Mouse (Mus musculus): Measurements from ENCODE around the gene Gapdh. TPM values are rescaled to one million over a fixed set of nuclear protein-coding genes. Genes with fewer than 3 reads are reported as not detected.

Gene Gapdh
- polyA plus RNA-seq (2014; fragmentation: Nextera tagmentation; extraction: Ambion mirVana) = 4,765 and 5,242 TPM in 2 replicates

- Histone ChIP-seq H3K9me3 (ENCODE audit: control insufficient read depth, low read length) (no peaks in the 10 kb centered on the region), H3K27ac (replicated peaks in 1 of 2; ENCODE audit: control insufficient read depth in 1 of 2, insufficient read depth in 1 of 2, low read depth in 2 of 2, low read length in 2 of 2) (peak within 1 kb of the TSS; percentile 100), H3K4me1 (ENCODE audit: control insufficient read depth in 2 of 2, insufficient read depth in 2 of 2, low read length in 2 of 2) (peaks cover 16 to 31% of the 10 kb centered on the region in 2 experiments), H3K4me2 (ENCODE audit: low read length) (peak within 1 kb of the TSS; percentile 70), H3K27me3 (ENCODE audit: control insufficient read depth, insufficient read depth, low read length) (no peaks in the 10 kb centered on the region), H3K4me3 (ENCODE audit: control insufficient read depth in 1 of 2, insufficient read depth in 1 of 2, low read depth in 1 of 2, low read length in 2 of 2) (peak within 1 kb of the TSS; percentile 76 to 86), H3K36me3 (ENCODE audit: control insufficient read depth, insufficient read depth, low read length) (peaks cover 71% of the 10 kb centered on the region), H3K9ac (ENCODE audit: low read length) (peak within 1 kb of the TSS; percentile 97)
- WGBS = 0% methylated on average over 18 of the region's 18 CpGs
- peak; percentile 82 for ATAC-seq (ENCODE audit: insufficient number of reproducible peaks, insufficient read depth, low FRiP score, low read depth)
Measured at GRCm38 (mm10) chr6:125166051-125166751, at the start of gene Gapdh. Gene Gapdh (minus strand): TSS chr6:125166467.

GRCm38 (mm10) chr6:125215148-125215954, 49.1 kb upstream of the Gapdh start, which contains the start of gene Vamp1:
Gene Vamp1 (plus strand): TSS chr6:125215551.
- Histone ChIP-seq H3K4me3 (ENCODE audit: control insufficient read depth in 1 of 2, insufficient read depth in 1 of 2, low read depth in 1 of 2, low read length in 2 of 2) (peak within 1 kb of the TSS; percentile 70 to 72), H3K27me3 (ENCODE audit: control insufficient read depth, insufficient read depth, low read length) (peaks cover 10% of the 10 kb centered on the region; the same call in 1 of the 2 replicates), H3K36me3 (ENCODE audit: control insufficient read depth, insufficient read depth, low read length) (peaks cover 12% of the 10 kb centered on the region; the same call in 1 of the 2 replicates), H3K4me1 (ENCODE audit: control insufficient read depth in 2 of 2, insufficient read depth in 2 of 2, low read length in 2 of 2) (peaks cover 0 to 4% of the 10 kb centered on the region in 2 experiments; a peak in 1 of 4 replicates), H3K9ac (ENCODE audit: low read length) (peak within 1 kb of the TSS; percentile 86), H3K9me3 (ENCODE audit: control insufficient read depth, low read length) (no peaks in the 10 kb centered on the region), H3K27ac (replicated peaks in 1 of 2; ENCODE audit: control insufficient read depth in 1 of 2, insufficient read depth in 1 of 2, low read depth in 2 of 2, low read length in 2 of 2) (peak within 1 kb of the TSS; percentile 64 to 78), H3K4me2 (ENCODE audit: low read length) (peak within 1 kb of the TSS; percentile 71)
- peak; percentile 95 for ATAC-seq (ENCODE audit: insufficient number of reproducible peaks, insufficient read depth, low FRiP score, low read depth)
- under 1% methylated on average over 48 of the region's 48 CpGs for WGBS

GRCm38 (mm10) chr6:125213715-125214114, 47.4 kb upstream of the Gapdh start:
- Histone ChIP-seq H3K27me3 (ENCODE audit: control insufficient read depth, insufficient read depth, low read length) (peaks cover 10% of the 10 kb centered on the region; the same call in 1 of the 2 replicates), H3K4me1 (ENCODE audit: control insufficient read depth in 2 of 2, insufficient read depth in 2 of 2, low read length in 2 of 2) (peaks cover 0 to 4% of the 10 kb centered on the region in 2 experiments; a peak in 1 of 4 replicates), H3K27ac (replicated peaks in 1 of 2; ENCODE audit: control insufficient read depth in 1 of 2, insufficient read depth in 1 of 2, low read depth in 2 of 2, low read length in 2 of 2) (no peak overlapping the region), H3K9ac (ENCODE audit: low read length) (no peak overlapping the region), H3K36me3 (ENCODE audit: control insufficient read depth, insufficient read depth, low read length) (no peaks in the 10 kb centered on the region), H3K4me3 (ENCODE audit: control insufficient read depth in 1 of 2, insufficient read depth in 1 of 2, low read depth in 1 of 2, low read length in 2 of 2) (no peak overlapping the region), H3K4me2 (ENCODE audit: low read length) (no peak overlapping the region), H3K9me3 (ENCODE audit: control insufficient read depth, low read length) (no peaks in the 10 kb centered on the region; the same call in 1 of the 2 replicates)
- WGBS = 75% methylated on average over 6 of the region's 6 CpGs
- no peak for ATAC-seq (ENCODE audit: insufficient number of reproducible peaks, insufficient read depth, low FRiP score, low read depth)

DNA sequence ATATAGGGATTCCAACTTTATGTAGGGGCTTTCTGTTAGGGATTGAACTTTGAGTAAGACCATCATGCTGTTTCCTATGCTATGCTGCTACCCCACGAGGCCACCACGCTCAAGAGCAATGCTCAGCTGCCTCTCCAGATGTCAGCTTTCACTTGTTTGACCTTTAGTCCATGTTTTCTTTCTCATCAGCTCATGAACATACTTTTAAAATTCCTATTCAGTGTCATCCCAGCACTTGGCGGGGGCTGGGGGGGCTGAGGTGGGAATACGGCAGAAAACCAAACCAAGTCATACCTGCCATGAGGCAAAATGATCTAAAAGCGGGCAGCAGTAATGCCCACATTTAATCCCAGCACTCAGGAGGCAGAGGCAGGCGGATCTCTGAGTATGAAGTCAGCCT, 46.9 kb upstream of the Gapdh start:
- Histone ChIP-seq H3K9me3 (ENCODE audit: control insufficient read depth, low read length) (no peaks in the 10 kb centered on the region; the same call in 1 of the 2 replicates), H3K4me1 (ENCODE audit: control insufficient read depth in 2 of 2, insufficient read depth in 2 of 2, low read length in 2 of 2) (peaks cover 0 to 4% of the 10 kb centered on the region in 2 experiments; a peak in 1 of 4 replicates), H3K4me3 (ENCODE audit: control insufficient read depth in 1 of 2, insufficient read depth in 1 of 2, low read depth in 1 of 2, low read length in 2 of 2) (no peak overlapping the region), H3K9ac (ENCODE audit: low read length) (no peak overlapping the region), H3K27me3 (ENCODE audit: control insufficient read depth, insufficient read depth, low read length) (peaks cover 10% of the 10 kb centered on the region; the same call in 1 of the 2 replicates), H3K27ac (replicated peaks in 1 of 2; ENCODE audit: control insufficient read depth in 1 of 2, insufficient read depth in 1 of 2, low read depth in 2 of 2, low read length in 2 of 2) (no peak overlapping the region), H3K36me3 (ENCODE audit: control insufficient read depth, insufficient read depth, low read length) (no peaks in the 10 kb centered on the region), H3K4me2 (ENCODE audit: low read length) (no peak overlapping the region)
- ATAC-seq (ENCODE audit: insufficient number of reproducible peaks, insufficient read depth, low FRiP score, low read depth) = no peak
- WGBS = 63% methylated on average over 6 of the region's 6 CpGs

- Histone ChIP-seq H3K4me3 (ENCODE audit: control insufficient read depth in 1 of 2, insufficient read depth in 1 of 2, low read depth in 1 of 2, low read length in 2 of 2) (no peak overlapping the region), H3K9ac (ENCODE audit: low read length) (no peak overlapping the region), H3K27ac (replicated peaks in 1 of 2; ENCODE audit: control insufficient read depth in 1 of 2, insufficient read depth in 1 of 2, low read depth in 2 of 2, low read length in 2 of 2) (no peak overlapping the region), H3K4me2 (ENCODE audit: low read length) (no peak overlapping the region), H3K27me3 (ENCODE audit: control insufficient read depth, insufficient read depth, low read length) (peaks cover 10% of the 10 kb centered on the region; the same call in 1 of the 2 replicates), H3K36me3 (ENCODE audit: control insufficient read depth, insufficient read depth, low read length) (no peaks in the 10 kb centered on the region), H3K9me3 (ENCODE audit: control insufficient read depth, low read length) (no peaks in the 10 kb centered on the region; the same call in 1 of the 2 replicates), H3K4me1 (ENCODE audit: control insufficient read depth in 2 of 2, insufficient read depth in 2 of 2, low read length in 2 of 2) (peaks cover 0 to 4% of the 10 kb centered on the region in 2 experiments; a peak in 1 of 4 replicates)
- ATAC-seq (ENCODE audit: insufficient number of reproducible peaks, insufficient read depth, low FRiP score, low read depth) = no peak
- 26% methylated on average over 2 of the region's 2 CpGs for WGBS
Measured at GRCm38 (mm10) chr6:125212621-125213020, 46.4 kb upstream of the Gapdh start.

GRCm38 (mm10) chr6:125210436-125210835, 44.2 kb upstream of the Gapdh start:
- no peak for ATAC-seq (ENCODE audit: insufficient number of reproducible peaks, insufficient read depth, low FRiP score, low read depth)
- Histone ChIP-seq H3K4me1 (ENCODE audit: control insufficient read depth in 2 of 2, insufficient read depth in 2 of 2, low read length in 2 of 2) (no peaks in the 10 kb centered on the region), H3K4me3 (ENCODE audit: control insufficient read depth in 1 of 2, insufficient read depth in 1 of 2, low read depth in 1 of 2, low read length in 2 of 2) (no peak overlapping the region), H3K27ac (replicated peaks in 1 of 2; ENCODE audit: control insufficient read depth in 1 of 2, insufficient read depth in 1 of 2, low read depth in 2 of 2, low read length in 2 of 2) (no peak overlapping the region), H3K36me3 (ENCODE audit: control insufficient read depth, insufficient read depth, low read length) (no peaks in the 10 kb centered on the region), H3K9me3 (ENCODE audit: control insufficient read depth, low read length) (no peaks in the 10 kb centered on the region; the same call in 1 of the 2 replicates), H3K9ac (ENCODE audit: low read length) (no peak overlapping the region), H3K27me3 (ENCODE audit: control insufficient read depth, insufficient read depth, low read length) (peaks cover 10% of the 10 kb centered on the region; the same call in 1 of the 2 replicates), H3K4me2 (ENCODE audit: low read length) (no peak overlapping the region)
- 69% methylated on average over 1 of the region's 1 CpGs for WGBS

GRCm38 (mm10) chr6:125197166-125197565, 30.9 kb upstream of the Gapdh start:
- 87% methylated on average over 5 of the region's 5 CpGs for WGBS
- Histone ChIP-seq H3K36me3 (ENCODE audit: control insufficient read depth, insufficient read depth, low read length) (peaks cover 27% of the 10 kb centered on the region), H3K4me3 (ENCODE audit: control insufficient read depth in 1 of 2, insufficient read depth in 1 of 2, low read depth in 1 of 2, low read length in 2 of 2) (no peak overlapping the region), H3K27ac (replicated peaks in 1 of 2; ENCODE audit: control insufficient read depth in 1 of 2, insufficient read depth in 1 of 2, low read depth in 2 of 2, low read length in 2 of 2) (no peak overlapping the region), H3K9me3 (ENCODE audit: control insufficient read depth, low read length) (no peaks in the 10 kb centered on the region), H3K4me1 (ENCODE audit: control insufficient read depth in 2 of 2, insufficient read depth in 2 of 2, low read length in 2 of 2) (peaks cover 0 to 9% of the 10 kb centered on the region in 2 experiments; a peak in 2 of 4 replicates), H3K27me3 (ENCODE audit: control insufficient read depth, insufficient read depth, low read length) (no peaks in the 10 kb centered on the region), H3K9ac (ENCODE audit: low read length) (no peak overlapping the region), H3K4me2 (ENCODE audit: low read length) (no peak overlapping the region)
- ATAC-seq (ENCODE audit: insufficient number of reproducible peaks, insufficient read depth, low FRiP score, low read depth) = no peak
